Mouse (Mus musculus): ENCODE results near the gene Sugct.
"Not testable (repeated sequence)": the region's sequence is repeated elsewhere in the genome, so short reads cannot be mapped to it uniquely, and the experiment has no call there.

The Sugct gene

DNA sequence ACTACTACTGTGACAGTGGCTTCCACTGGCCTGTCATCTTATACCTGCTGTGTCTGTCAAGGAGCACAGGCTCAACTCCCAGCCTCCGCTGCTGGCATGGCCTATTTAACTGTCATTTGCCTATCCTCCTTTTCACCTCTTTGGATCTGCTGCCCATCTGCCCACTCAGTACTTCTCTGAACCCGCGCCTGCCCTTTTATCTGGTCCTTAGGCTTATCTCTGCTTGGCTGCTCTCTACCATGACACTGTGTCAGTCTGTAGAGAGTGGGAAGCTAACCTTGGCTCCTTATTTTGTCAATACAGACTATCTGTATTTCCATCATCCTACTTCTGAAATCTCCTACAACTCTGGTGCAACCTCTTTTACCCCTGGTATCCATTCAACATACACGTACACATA is 793.9 kb downstream of the Sugct start:
- no peak for DNase-seq (ENCODE audit: low read depth, low spot score)

DNA sequence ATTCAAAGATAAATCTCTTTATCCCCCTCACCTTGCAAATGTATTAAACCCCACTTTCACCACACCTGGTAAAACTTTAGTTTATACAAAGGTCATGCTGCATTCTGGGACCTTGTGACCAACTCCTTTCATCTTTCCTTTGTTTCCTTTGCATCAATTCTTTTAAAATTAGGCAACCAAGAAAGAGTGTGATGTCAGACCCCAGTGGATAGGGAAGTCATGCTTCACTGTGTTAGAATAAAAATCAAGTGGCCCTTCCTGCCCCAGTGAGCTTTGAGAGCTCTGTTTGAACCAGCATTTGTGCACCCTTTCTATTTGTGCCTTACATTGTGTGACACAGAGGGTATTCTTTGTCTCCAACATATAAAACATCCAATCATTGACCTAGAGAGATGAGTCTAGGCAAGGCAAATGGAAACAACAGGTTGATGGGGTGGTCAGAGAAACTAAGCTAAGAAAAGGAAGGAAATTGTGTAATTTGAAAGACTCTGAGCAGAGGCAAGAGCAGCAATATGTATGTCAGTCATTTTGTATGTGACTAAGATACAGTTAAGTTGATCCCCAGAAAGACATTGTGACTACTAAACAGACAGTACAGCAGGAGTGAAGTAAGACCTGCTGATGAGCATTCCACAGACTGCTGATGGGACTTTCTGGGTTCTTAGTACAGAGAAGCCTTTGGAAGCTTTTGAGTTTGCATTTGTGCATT is 797.1 kb downstream of the Sugct start:
- no peak for DNase-seq (ENCODE audit: low read depth, low spot score)

DNA sequence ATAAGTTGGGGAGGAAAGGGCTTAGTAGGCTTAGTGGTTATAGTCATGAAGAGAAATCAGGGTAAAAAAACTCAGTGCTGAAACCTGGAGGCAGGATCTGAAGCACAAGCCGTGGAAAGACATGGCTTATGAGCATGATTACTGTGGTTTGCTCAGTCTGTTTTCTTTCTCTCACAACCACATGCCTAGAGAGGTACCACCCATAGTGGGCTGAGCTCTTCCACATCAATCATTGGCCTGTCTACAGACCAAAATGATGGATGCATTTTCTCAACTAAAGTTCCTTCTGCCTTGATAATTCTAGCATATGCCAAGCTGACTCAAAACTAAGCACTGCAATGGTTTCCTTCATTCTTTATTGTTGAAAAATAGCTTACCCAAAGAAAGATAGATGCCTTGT is 817.3 kb downstream of the Sugct start:
- DNase-seq (ENCODE audit: low read depth, low spot score): no peak

DNA sequence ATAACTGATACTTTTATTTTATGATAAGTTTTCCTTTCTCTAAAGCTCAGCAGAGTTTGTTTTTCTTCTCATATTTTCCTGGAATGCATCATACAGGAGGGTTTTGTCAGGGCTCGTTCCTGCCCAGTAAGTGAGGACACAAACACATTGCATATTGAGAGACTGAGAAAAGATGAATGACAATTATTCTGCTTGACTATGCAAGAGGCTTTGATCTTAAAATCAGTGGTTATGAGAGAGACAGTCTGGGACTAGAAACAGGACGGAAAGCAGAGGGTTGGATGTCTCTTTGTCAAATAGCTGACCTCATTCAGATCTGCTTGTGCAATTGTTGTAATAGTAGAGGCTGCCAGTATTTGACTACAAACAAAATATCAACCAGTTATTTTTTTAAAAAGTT is 835.4 kb downstream of the Sugct start:
- DNase-seq (ENCODE audit: low read depth, low spot score): no peak

DNA sequence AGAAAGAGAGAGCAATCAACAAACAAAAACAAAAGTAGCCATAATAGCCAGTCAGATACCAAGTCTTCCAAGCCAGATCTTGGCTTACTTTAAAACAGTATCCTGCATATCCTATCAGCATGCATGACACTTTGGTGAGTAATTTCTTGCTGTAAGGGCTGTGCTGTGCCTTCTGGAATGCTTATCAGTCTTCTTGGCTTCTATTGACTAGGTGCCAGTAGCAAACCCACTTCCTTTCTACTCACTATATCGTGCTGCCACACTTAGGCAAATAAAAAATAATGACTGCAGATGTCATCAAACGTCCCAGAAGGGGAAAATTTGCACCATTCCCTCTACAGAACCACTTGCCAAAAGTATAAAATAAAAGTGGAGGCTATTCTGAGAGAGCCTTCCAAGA is 848.1 kb downstream of the Sugct start:
- DNase-seq (ENCODE audit: low read depth, low spot score): no peak

DNA sequence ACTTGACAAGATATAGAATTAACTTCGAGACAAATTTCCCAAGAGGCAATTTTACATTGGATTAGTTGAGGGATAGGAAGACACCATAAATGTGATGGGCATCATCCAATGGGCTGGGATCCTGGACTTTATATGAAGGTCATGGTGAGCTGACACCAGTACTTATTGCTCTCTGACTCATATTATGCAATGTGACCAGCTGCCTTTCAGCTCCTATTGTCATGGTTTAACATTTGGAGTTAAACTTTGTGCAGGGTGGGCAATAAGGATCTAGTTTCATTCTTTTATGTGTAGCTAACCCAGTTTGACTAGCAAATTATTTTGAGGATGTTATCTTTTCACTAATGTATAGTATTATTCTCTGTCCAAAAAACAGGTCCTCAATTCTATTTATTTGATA is 854.4 kb downstream of the Sugct start:
- no peak for DNase-seq (ENCODE audit: low read depth, low spot score)

DNA sequence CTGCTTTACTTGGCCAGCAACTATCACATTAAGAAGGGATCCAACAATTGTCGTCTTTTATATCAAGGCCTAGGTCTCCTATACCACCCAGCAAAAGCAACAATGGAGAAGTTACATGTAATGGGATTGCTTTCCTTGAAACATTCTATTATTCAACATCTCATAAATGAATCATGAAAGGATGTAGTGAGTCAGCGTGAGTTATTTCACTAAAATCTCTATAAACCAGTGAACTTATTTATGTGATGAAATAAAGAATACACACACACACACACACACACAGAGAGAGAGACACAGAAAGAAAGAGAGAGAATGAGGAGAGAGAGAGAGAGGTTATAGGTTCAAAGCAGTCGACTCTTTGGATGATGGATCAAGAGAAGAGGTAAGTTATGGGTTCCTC is 856.9 kb downstream of the Sugct start:
- no peak for DNase-seq (ENCODE audit: low read depth, low spot score)

DNA sequence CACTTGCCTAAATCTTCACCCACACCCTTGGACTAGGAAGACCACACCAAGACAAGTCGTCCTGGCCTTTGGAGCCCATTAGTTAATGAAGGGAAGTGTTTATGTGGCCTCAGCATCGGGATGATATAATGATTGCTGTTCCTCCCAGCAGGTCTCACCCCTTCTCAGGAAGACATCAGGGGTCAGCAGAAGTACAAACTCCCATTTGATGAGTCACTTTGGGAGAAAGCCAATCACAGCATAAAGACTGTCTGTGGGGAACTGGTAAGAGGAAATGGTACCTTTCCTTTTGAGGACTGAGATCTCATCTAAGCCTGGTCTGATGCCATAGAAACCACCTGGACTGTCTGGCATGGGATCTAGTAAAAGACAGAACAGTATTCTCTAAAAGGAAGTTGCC is 860.2 kb downstream of the Sugct start:
- no peak for DNase-seq (ENCODE audit: low read depth, low spot score)

DNA sequence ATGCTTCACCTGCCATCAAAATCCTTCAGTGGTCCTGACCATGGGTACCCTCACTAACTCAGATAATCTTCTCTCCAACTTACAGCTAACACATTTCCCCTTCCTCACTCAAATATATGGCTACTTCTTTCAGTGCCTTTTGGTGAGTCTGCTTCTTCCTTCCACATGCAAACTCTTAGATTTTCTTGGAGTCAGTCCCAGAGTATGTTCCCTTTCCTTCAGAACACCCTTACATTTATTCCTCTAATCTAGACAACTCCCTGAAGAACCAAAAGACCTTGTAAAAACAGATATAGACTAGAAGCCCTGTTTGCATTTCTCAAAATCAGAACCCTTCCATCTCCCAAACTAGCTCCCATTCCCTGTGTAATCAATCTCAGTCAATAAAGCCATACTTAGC is 862.3 kb downstream of the Sugct start:
- DNase-seq (ENCODE audit: low read depth, low spot score): no peak

DNA sequence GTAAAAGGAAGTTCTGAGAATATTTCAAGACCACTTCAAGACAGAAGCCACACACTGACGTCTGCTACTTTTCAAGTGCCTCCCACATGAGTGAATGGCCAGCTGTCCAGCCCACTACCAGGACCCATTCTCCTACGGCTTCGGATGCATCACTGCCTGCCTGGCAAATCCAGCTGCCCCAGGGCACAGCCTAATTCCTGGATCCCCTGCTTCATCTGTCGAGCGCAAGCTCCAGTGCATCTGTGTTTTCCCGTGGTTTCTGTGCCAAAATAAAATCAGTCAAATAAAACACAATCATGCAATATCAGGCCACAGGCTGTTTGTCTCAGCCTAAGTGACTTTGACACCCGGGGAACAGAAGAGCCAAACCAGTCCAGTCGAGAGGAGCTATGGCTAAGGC is 863.5 kb downstream of the Sugct start:
- DNase-seq (ENCODE audit: low read depth, low spot score): no peak

DNA sequence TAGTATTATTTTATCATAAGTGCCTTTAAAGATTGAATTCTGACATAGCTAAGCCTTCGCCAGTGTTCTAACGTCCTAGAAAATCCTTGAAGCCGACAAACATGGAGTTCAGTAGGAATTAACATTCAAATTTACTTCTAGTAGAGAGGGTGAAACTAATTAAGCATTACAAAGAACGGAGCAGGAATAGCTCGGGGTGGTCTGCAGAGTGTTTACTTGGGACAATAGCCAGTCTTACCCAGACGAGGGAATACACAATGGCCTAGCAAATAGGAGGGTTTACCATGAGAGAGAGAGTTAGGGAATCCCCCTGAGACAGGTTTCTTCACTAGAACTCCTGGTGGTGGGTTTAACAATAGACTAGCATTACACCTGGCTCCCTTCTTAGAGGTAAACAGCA is 865.1 kb downstream of the Sugct start:
- not testable (repeated sequence) for DNase-seq (ENCODE audit: low read depth, low spot score)

DNA sequence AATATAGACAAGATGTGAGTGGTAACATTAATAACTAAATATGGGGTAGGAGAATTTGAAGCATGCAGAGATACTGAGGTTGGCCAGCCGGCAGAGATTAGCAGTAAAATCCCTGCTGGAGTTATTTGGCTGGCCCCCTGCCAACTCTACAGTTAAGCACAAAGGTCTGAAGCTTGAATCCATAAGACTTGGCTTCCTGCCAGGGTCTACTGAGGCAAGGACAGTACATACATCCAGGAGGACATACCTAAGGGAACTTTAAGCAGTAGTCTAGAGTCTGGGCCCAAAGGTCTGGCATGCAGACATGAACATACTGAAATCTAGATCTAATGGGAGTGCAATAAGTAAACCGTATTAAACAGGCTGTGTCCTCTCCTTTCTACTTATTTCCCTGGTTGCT is 865.8 kb downstream of the Sugct start:
- peak; percentile 10 for DNase-seq (ENCODE audit: low read depth, low spot score)

DNA sequence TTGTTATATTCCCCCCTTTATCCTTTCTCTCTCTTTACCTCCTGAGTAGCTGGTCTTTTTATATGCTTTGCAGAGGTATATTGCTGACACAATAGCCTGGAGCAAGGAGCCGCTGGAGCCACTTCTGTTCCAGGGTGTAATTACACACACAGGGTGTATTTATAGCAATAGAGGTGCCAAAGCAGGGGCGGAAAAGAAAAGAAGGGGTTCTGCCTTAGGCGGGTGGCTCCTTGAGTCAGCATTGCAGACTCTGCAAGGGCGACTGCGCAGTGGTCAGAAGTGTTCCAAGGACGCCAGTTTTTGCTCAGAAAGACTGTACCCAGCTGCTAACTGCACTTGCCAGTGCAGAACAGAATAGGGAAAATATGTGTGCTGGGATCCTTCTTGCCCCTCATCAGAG is 869.7 kb downstream of the Sugct start:
- DNase-seq (ENCODE audit: low read depth, low spot score): no peak

DNA sequence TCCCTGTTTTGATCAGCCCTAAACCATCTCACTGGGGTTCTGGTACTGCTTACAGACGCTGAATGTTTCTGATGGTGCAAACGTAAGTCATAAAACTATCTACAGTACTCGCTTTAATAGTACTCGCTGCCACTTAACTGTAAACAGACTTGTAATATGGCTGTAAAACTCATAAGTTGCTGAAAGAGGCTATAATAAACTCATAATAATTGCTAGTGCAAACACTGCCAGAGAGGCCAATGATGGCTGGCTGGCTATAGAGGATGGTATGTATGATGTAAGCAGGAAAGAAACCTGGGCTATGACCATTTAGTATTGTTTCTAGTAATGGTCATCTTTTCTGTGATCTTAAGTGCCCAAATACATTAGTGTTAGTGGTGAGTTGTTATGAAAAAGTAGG is 873.6 kb downstream of the Sugct start:
- DNase-seq (ENCODE audit: low read depth, low spot score): no peak

DNA sequence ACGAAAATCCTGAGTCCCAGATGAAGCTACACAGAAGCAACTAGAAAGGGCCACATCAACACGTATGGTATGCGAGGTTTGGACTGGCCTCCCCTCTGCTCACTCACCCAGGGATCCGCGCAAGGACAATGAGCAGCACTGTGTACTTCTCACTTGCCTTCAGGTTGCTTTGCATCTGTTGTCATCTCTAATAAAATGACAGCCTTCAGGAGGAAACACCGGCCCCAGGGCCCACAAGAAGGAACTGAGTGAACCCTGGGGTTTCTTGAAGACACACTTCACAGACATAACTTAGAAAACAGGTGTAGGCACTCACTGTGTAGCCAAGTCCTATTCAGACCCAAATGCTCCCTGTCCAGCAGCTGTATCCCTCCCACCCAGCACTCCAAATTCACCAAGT is 877.9 kb downstream of the Sugct start:
- no peak for DNase-seq (ENCODE audit: low read depth, low spot score)

DNA sequence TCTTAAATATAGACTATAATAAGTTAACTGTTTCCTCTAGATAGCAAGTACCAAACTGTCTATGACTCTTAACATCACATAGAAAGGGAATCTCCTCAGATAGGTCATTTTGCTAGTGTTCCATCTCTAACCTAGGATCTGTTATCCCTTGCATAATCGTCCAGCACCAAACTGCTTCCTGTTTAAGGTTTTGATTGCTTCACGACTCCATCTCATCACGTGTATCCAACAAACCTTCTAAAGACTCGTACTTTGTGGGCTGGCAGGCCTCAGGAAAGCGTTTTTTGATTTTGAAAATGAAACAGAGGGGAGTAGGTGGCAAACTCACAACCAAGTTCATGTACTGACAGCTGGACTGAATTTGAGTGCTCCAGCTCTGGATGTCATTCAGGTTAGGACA is 878.6 kb downstream of the Sugct start:
- no peak for DNase-seq (ENCODE audit: low read depth, low spot score)

DNA sequence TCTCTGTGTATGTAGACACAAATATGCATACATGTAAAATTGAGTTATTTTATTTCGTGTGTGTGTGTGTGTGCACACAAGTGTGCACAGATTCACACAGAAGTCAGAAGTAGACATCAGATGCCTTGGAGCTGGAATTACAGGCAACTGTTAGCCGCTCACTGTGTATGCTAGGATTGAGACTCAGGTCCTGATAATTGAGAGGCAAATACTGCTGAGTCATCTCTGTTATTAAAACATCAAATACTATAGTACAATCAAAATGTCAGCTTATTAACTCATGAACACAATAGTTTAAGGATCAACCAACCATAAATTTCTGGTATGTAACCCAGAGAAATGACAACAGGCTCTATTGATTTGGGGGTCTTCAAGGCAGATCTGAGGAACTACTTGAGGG is 883.1 kb downstream of the Sugct start:
- DNase-seq (ENCODE audit: low read depth, low spot score): no peak

Measured in skeletal muscle tissue, adult 2 months (tissue).